Mouse (Mus musculus) liver, adult 10 weeks (tissue): ENCODE results near the gene Gtf2a2. TPM values are rescaled to one million over a fixed set of nuclear protein-coding genes. Genes with fewer than 3 reads are reported as not detected.

Experiments
- polyA plus RNA-seq: library from polyadenylated mRNA; stranded (reverse); fragments of 350-450 nt; fragmentation: Illumina TruSeq; extraction: RNeasy Lipid Tissue Mini Kit (QIAGEN cat#74804); gene quantifications from one replicate; pipeline ENCODE4 v1.2.3, GENCODE M21; 2014; ENCODE audit warnings: low read depth, low replicate concordance

The Gtf2a2 gene
- polyA plus RNA-seq, result 175 TPM

DNA sequence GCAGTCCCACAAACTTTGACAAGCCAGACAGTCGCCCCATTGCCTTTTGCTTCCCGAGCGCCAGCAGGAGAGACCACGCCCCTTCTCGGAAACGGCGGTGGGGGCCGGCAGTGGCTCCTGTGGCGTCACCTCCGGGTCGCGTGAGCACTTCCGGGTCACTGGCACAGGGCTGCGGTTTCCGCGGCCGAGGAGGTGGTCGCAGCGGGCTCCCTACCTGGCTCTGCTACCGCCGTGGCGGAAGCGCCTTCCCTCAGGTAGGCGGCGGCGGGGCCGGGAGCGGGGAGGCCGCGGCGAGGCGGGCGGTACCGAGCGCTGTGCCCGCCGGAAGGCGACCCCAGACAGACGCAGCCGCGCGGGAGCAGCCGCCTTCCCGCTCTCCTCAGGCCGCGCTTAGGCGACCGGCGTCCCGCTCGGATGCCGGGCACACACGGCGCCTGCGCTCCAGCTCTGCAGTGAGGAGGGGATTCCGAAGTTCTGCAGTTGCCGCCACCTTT lies at the start of gene Gtf2a2:
Gene Gtf2a2, plus strand, starts transcription at position 143 of the 494 bp plus-strand sequence.

DNA sequence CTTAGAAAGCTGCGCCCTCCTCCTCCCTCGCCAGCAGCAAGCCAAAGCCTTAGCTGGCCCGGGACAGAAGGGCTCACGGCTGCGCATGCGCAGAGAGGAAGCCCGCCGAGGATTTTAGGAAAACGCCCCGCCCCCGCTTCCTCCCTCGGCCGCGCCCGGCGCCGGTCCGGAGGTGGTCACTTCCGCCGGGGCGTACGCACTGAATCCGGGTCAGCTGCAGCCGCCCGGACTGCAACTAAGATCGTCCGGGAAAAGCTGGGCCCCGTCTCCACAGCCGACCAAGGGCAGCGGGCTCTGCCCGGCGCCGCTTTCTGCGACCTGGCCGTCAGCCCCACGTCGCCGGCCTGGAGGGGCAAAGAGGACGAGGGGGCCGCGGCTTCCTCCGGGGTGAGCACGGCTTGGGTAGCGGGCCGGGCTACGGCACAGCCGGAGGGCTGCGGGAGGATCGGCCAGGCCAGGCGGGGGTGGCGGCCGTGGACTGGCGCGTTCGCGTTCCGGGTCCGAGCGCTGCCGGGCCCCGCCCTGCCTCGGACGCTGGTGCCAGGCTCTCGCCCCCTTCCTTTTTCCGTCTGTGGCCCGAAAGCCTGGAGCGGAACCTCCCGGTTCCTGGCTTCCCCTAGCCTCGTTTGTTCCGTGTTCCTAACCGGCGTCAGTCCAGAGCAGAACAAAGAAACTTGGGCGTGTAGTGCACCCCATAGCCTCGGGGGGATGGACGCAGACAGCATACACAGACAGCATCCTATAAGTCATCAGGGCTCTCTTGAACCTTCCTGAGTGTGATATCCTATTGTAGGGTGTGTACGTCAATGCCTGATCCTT lies 22.8 kb upstream of the Gtf2a2 start, which contains the start of gene Bnip2:
Gene Bnip2, plus strand, starts transcription at position 164 of the 819 bp plus-strand sequence.

DNA sequence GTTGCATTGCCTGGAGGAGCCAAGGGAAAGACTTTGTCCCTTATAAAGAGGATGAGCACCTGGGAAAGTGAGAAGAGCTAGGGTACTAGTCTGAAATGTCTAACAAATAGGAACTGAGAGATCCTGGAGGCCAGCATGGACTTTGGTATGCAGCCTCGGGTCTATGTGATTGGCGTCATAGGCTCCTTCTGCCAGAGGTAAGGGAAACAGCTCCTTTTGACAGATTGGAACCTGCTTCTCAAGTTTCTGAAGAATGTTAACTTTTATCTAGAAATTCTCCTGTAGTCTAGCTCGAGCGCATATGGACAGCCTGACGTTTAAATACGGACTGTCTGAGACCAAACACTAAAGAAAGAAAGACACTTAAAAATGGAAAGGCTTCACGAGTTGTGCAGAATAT lies 25.6 kb downstream of the Gtf2a2 start, which contains the start of gene Gcnt3:
Gene Gcnt3, minus strand, starts transcription at position 101 of the 400 bp plus-strand sequence.

Other genes starting within 250 kb of the Gtf2a2 start
- 59.1 TPM for gene Bnip2, start 23.1 kb upstream of the Gtf2a2 start, polyA plus RNA-seq
- not detected for gene Gcnt3, start 25.5 kb downstream of the Gtf2a2 start, polyA plus RNA-seq
- gene Fam81a, start 130.0 kb downstream of the Gtf2a2 start, polyA plus RNA-seq, result 2.8 TPM
- gene Myo1e, start 194.8 kb downstream of the Gtf2a2 start, polyA plus RNA-seq, result 10.9 TPM